Mouse (Mus musculus): ENCODE results near the gene Pcgf2.

DNA sequence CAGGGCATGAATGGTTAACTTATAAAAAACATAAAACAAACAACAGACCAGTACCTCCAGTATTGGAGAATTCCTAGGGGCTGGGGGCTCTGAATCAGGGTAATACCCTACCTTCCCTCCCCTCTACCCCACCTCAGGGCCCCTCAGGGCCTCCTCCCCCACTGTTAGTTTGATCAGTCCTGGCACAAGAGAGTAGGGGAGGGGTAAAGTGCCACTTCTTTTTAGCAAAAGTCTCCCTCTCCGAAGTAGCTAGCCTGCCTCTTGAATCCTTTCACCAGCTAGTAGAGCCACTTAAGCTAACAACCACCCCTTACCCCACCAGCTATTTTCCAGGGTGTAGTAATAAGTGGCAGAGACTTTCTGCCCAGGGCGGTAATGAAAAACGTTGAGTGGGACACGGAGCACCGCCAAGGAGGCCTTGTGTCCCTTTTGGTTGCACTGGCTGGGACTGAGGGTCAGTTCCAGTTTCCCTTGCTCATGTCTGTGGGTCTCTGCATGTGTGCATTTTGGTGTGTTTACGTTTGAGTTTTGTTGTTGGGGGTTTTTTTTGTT lies 17.7 kb downstream of the Pcgf2 start:
- TF ChIP-seq CTCF (IDR thresholded peaks at IDR 0.05; ENCODE audit: insufficient read depth, low read length): no peak
- TF ChIP-seq POLR2A (IDR thresholded peaks at IDR 0.05; ENCODE audit: borderline replicate concordance, extremely low read depth, low read depth, low read length): no peak
